ENCODE assay signal across 30 mouse cellular contexts in the genomic region with DNA sequence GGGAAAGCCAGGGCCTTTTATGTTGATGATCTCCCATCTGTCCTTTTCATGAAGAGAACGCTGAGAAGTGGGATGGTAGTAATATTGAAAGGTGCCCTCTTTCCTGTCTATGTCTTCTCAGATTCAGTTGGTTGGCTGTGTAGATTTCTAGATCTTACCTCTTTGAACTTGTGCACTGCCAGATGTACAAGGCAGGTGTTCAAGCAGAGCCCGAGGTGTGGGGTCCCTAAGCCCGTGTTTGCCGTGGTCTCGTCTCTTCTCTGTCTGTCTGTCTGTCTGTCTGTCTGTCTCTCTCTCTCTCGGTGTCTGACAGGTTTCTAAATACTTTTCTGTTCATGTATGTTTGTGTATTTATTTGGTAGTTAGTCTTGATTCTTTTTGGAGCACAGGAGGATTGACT. TPM values are rescaled to one million over a fixed set of nuclear protein-coding genes. Genes with fewer than 3 reads are reported as not detected.
DNase-seq lines count a peak whose midpoint lies in the region; ATAC-seq and TF ChIP-seq lines count a peak whose summit lies in the region.
"Had no signal": no experiment of that assay in that cellular context is flagged by ENCODE, and none has a peak within 500 bp of the region (broad histone marks: within the 10 kb centered on the region; RNA-seq: fewer than 3 reads in every experiment).

No protein-coding gene starts in this region.

- H3K9me3 ChIP-seq in neural tube, embryonic 13.5 days = no peaks in the 10 kb centered on the region
- H3K9me3 ChIP-seq in limb, embryonic 14.5 days (ENCODE audit: control insufficient read depth, low read length) = no peaks in the 10 kb centered on the region
- H3K9me3 ChIP-seq: embryonic facial prominence, embryonic 10.5 days; embryonic facial prominence, embryonic 13.5 days; forebrain, embryonic 12.5 days; forebrain, embryonic 15.5 days; G1E; heart, embryonic 12.5 days; heart, embryonic 15.5 days; hindbrain, embryonic 10.5 days; hindbrain, embryonic 13.5 days had no signal

- no peak for ATAC-seq in neural tube, embryonic 13.5 days (ENCODE audit: low read depth)
- ATAC-seq in limb, embryonic 14.5 days (ENCODE audit: low FRiP score, low read depth) = no peak
- ATAC-seq: forebrain, embryonic 15.5 days; hindbrain, embryonic 16.5 days; Patski had no signal

- H3K36me3 ChIP-seq in neural tube, embryonic 13.5 days = peaks cover 77% of the 10 kb centered on the region
- peaks cover 70% of the 10 kb centered on the region for H3K36me3 ChIP-seq in limb, embryonic 14.5 days (ENCODE audit: control insufficient read depth, insufficient read depth, low read length)

- WGBS in neural tube, embryonic 13.5 days = 82% methylated on average over 6 of the region's 6 CpGs
- WGBS in limb, embryonic 14.5 days = 82% methylated on average over 6 of the region's 6 CpGs

- H3K9ac ChIP-seq in neural tube, embryonic 13.5 days = 0 out of 2 replicates have a peak overlapping the region, but pooled peaks have one; percentile 32
- peak overlapping the region; percentile 21; the same call in 1 of the 2 replicates for H3K9ac ChIP-seq in limb, embryonic 14.5 days (ENCODE audit: low read depth, low read length, severe bottlenecking)
- H3K9ac ChIP-seq: embryonic facial prominence, embryonic 13.5 days; forebrain, embryonic 12.5 days; forebrain, embryonic 15.5 days; heart, embryonic 12.5 days; heart, embryonic 15.5 days; hindbrain, embryonic 13.5 days had no signal

- H3K4me3 ChIP-seq in neural tube, embryonic 13.5 days = no peak overlapping the region
- H3K4me3 ChIP-seq in limb, embryonic 14.5 days (replicated peaks; ENCODE audit: low read length) = no peak overlapping the region
- H3K4me3 ChIP-seq: embryonic facial prominence, embryonic 10.5 days; embryonic facial prominence, embryonic 13.5 days; erythroblast, embryonic 14.5 days; forebrain, embryonic 12.5 days; forebrain, embryonic 15.5 days; gastrocnemius, adult 2 months; heart, embryonic 12.5 days; heart, embryonic 15.5 days; hindbrain, embryonic 10.5 days; hindbrain, embryonic 13.5 days had no signal

- peaks cover 32% of the 10 kb centered on the region for H3K4me1 ChIP-seq in neural tube, embryonic 13.5 days (replicated peaks)
- H3K4me1 ChIP-seq in limb, embryonic 14.5 days (ENCODE audit: control insufficient read depth, insufficient read depth, low read length) = peaks cover 17% of the 10 kb centered on the region

- no peak for TF ChIP-seq POLR2A in limb, embryonic 14.5 days (IDR thresholded peaks at IDR 0.05; ENCODE audit: borderline replicate concordance, extremely low read depth, insufficient read depth, insufficient read length)

- peak; percentile 23 for DNase-seq in cerebellum, adult 9-10 months
- DNase-seq in cerebellum, adult 11 months = no peak
- DNase-seq in neural tube, embryonic 10.5 days (ENCODE audit: extremely low spot score, low spot score) = no peak
- DNase-seq in limb, embryonic 14.5 days (ENCODE audit: low spot score) = no peak
- DNase-seq in thymus, postnatal 10 days (ENCODE audit: low spot score in 2 of 2) = peak; percentile 60 to 67
- DNase-seq in frontal cortex, postnatal 14 days (ENCODE audit: low spot score in 2 of 2) = no peak
- DNase-seq in embryo, embryonic 10 days (ENCODE audit: low spot score) = no peak
- DNase-seq: adrenal gland, postnatal 10 days; adrenal gland, postnatal 36 days; B cell, adult 2 months; cerebellum, postnatal 25 days; embryo, embryonic 11 days; gastrocnemius, postnatal 14 days; heart, postnatal 10 days; heart, postnatal 36 days had no signal

- H3K27me3 ChIP-seq in neural tube, embryonic 13.5 days = no peaks in the 10 kb centered on the region
- H3K27me3 ChIP-seq in limb, embryonic 14.5 days (ENCODE audit: control insufficient read depth, insufficient read depth, low read length) = no peaks in the 10 kb centered on the region
- H3K27me3 ChIP-seq: CH12.LX; embryonic facial prominence, embryonic 13.5 days; forebrain, embryonic 12.5 days; forebrain, embryonic 15.5 days; heart, embryonic 12.5 days; heart, embryonic 15.5 days; hindbrain, embryonic 13.5 days; Patski had no signal

- H3K27ac ChIP-seq in neural tube, embryonic 13.5 days (replicated peaks) = no peak overlapping the region
- no peak overlapping the region for H3K27ac ChIP-seq in limb, embryonic 14.5 days (replicated peaks; ENCODE audit: low read depth, low read length)
- H3K27ac ChIP-seq: embryonic facial prominence, embryonic 10.5 days; embryonic facial prominence, embryonic 13.5 days; forebrain, embryonic 12.5 days; forebrain, embryonic 15.5 days; gastrocnemius, adult 2 months; heart, embryonic 15.5 days; hindbrain, embryonic 10.5 days; hindbrain, embryonic 13.5 days had no signal

- no peak overlapping the region for H3K4me2 ChIP-seq in neural tube, embryonic 13.5 days
- H3K4me2 ChIP-seq in limb, embryonic 14.5 days (replicated peaks; ENCODE audit: low read depth, low read length, severe bottlenecking) = no peak overlapping the region
- H3K4me2 ChIP-seq: embryonic facial prominence, embryonic 13.5 days; forebrain, embryonic 12.5 days; forebrain, embryonic 15.5 days; heart, embryonic 12.5 days; heart, embryonic 15.5 days; hindbrain, embryonic 13.5 days had no signal

RNA-seq across cellular contexts. Expression of a gene that starts 5.7 kb away (rescaled TPM):
- polyA plus RNA-seq in neural tube, embryonic 13.5 days (2015; fragmentation: Nextera tagmentation; extraction: Ambion mirVana) = 22.9 and 23.5 TPM in 2 replicates
- 30.0 and 30.5 TPM in 2 replicates for polyA plus RNA-seq in limb, embryonic 14.5 days (2012; rRNA removed)
- polyA plus RNA-seq in limb, embryonic 14.5 days (2014; fragmentation: Nextera tagmentation; extraction: Ambion mirVana) = 26.3 and 27.8 TPM in 2 replicates

RNA-seq across cellular contexts. Expression of a gene that starts 5.9 kb away (rescaled TPM):
- 920 and 1,025 TPM in 2 replicates for polyA plus RNA-seq in neural tube, embryonic 13.5 days (2015; fragmentation: Nextera tagmentation; extraction: Ambion mirVana)
- polyA plus RNA-seq in limb, embryonic 14.5 days (2012; rRNA removed) = 294 and 427 TPM in 2 replicates
- 870 and 933 TPM in 2 replicates for polyA plus RNA-seq in limb, embryonic 14.5 days (2014; fragmentation: Nextera tagmentation; extraction: Ambion mirVana)

RNA-seq across cellular contexts. Expression of a gene that starts 14.7 kb away (rescaled TPM):
- polyA plus RNA-seq in neural tube, embryonic 13.5 days (2015; fragmentation: Nextera tagmentation; extraction: Ambion mirVana) = not detected in 2 replicates
- not detected in 2 replicates for polyA plus RNA-seq in limb, embryonic 14.5 days (2012; rRNA removed)
- polyA plus RNA-seq in limb, embryonic 14.5 days (2014; fragmentation: Nextera tagmentation; extraction: Ambion mirVana) = 0.15 TPM in 1 of 2 replicates, not detected in the other
- polyA plus RNA-seq: erythroblast, embryonic 14.5 days; forebrain, embryonic 12.5 days; forebrain, embryonic 15.5 days; G1E; heart, embryonic 15.5 days; hindbrain, embryonic 13.5 days; Patski had no signal

RNA-seq across cellular contexts. Expression of a gene that starts 22.1 kb away (rescaled TPM):
- polyA plus RNA-seq in neural tube, embryonic 13.5 days (2015; fragmentation: Nextera tagmentation; extraction: Ambion mirVana) = 182 and 203 TPM in 2 replicates
- 76.7 and 92.2 TPM in 2 replicates for polyA plus RNA-seq in limb, embryonic 14.5 days (2012; rRNA removed)
- 169 and 181 TPM in 2 replicates for polyA plus RNA-seq in limb, embryonic 14.5 days (2014; fragmentation: Nextera tagmentation; extraction: Ambion mirVana)

RNA-seq across cellular contexts. Expression of a gene that starts 36.6 kb away (rescaled TPM):
- 0.20 TPM in 1 of 2 replicates, not detected in the other for polyA plus RNA-seq in neural tube, embryonic 13.5 days (2015; fragmentation: Nextera tagmentation; extraction: Ambion mirVana)
- 0.04 and 0.08 TPM in 2 replicates for polyA plus RNA-seq in limb, embryonic 14.5 days (2012; rRNA removed)
- polyA plus RNA-seq in limb, embryonic 14.5 days (2014; fragmentation: Nextera tagmentation; extraction: Ambion mirVana) = not detected in 2 replicates
- polyA plus RNA-seq: erythroblast, embryonic 14.5 days; forebrain, embryonic 12.5 days; forebrain, embryonic 15.5 days; G1E; heart, embryonic 12.5 days; hindbrain, embryonic 10.5 days had no signal

Comparison
In these comparisons a context has a peak if more than half of its experiments do, and no peak if none do; other contexts are left out.
1. DNase-seq: peak in cerebellum, adult 9-10 months (single experiment) and thymus, postnatal 10 days (2 of 2); none in cerebellum, adult 11 months (single experiment), neural tube, embryonic 10.5 days (single experiment), limb, embryonic 14.5 days (single experiment), frontal cortex, postnatal 14 days (0 of 2) and embryo, embryonic 10 days (single experiment).